Mouse (Mus musculus) CH12.LX (cell line): ENCODE results near the gene Bri3. TPM values are rescaled to one million over a fixed set of nuclear protein-coding genes. Genes with fewer than 3 reads are reported as not detected.

Source experiments
- DNase-seq: peaks from one replicate; pipeline ENCODE4 v3.0.0-alpha.2; 2013; ENCODE audit errors: extremely low read depth
- H3K27ac ChIP-seq: 2 replicates; pipeline ENCODE4 v1.5.1; 2012; ENCODE audit warnings: low read depth, mild to moderate bottlenecking, control low read depth, moderate library complexity; ENCODE audit not compliant: insufficient read depth
- H3K27me3 ChIP-seq: replicated peaks from 2 replicates; pipeline ENCODE3; 2012; ENCODE audit warnings: inconsistent platforms
- H3K36me3 ChIP-seq, 2 experiments: replicated peaks in 1 of 2; 2 replicates each; pipeline versions ENCODE3 to v1.6.1; 2012; ENCODE audit warnings: inconsistent platforms in 1 of 2, low read length in 1 of 2, mild to moderate bottlenecking in 1 of 2, mixed read lengths in 1 of 2, moderate library complexity in 1 of 2; ENCODE audit not compliant: control insufficient read depth in 1 of 2, insufficient read depth in 1 of 2
- H3K4me1 ChIP-seq, 2 experiments: 2 replicates each; pipeline ENCODE4 v1.6.1; 2012; ENCODE audit warnings: inconsistent platforms in 1 of 2, moderate library complexity in 1 of 2; ENCODE audit not compliant: insufficient read depth in 2 of 2, control insufficient read depth in 1 of 2
- H3K4me2 ChIP-seq: 2 replicates; pipeline ENCODE4 v1.6.1; 2012; ENCODE audit warnings: low read depth, mild to moderate bottlenecking, control low read depth; ENCODE audit not compliant: poor library complexity, insufficient read depth, severe bottlenecking
- H3K4me3 ChIP-seq, 3 experiments: fragments of 150-350 bp in 1 of 3; sonication (generic) in 1 of 3; replicated peaks in 1 of 3; 2 replicates each; pipeline versions ENCODE3 to v1.5.1; 2011 to 2012; ENCODE audit warnings: low read depth in 2 of 3, low read length in 2 of 3, mild to moderate bottlenecking in 2 of 3, moderate library complexity in 2 of 3, control low read depth in 1 of 3, improper control_type of control experiment in 1 of 3, inconsistent platforms in 1 of 3, mixed read lengths in 1 of 3; ENCODE audit not compliant: poor library complexity in 1 of 3
- H3K79me2 ChIP-seq: replicated peaks from 2 replicates; pipeline ENCODE4 v1.6.1; 2012; ENCODE audit warnings: mild to moderate bottlenecking, moderate library complexity; ENCODE audit not compliant: control insufficient read depth, poor library complexity, insufficient read depth, severe bottlenecking; ENCODE audit errors: extremely low read depth
- H3K9ac ChIP-seq: 2 replicates; pipeline ENCODE4 v1.6.1; 2012; ENCODE audit warnings: low read depth, mild to moderate bottlenecking, control low read depth, moderate library complexity; ENCODE audit not compliant: insufficient read depth
- H3K9me3 ChIP-seq: replicated peaks from 2 replicates; pipeline ENCODE3; 2012; ENCODE audit warnings: low read length, inconsistent platforms, mixed read lengths
- CHD1 ChIP-seq: IDR thresholded peaks from 2 replicates; pipeline ENCODE4 v1.6.1; 2012; ENCODE audit warnings: low read depth, low read length, improper control_type of control experiment, inconsistent platforms
- CHD2 ChIP-seq: IDR thresholded peaks from 2 replicates; pipeline ENCODE4 v1.6.1; 2011; ENCODE audit warnings: low read length, improper control_type of control experiment
- CTCF ChIP-seq, 2 experiments: IDR thresholded peaks in 1 of 2; conservative IDR thresholded peaks in 1 of 2; 2 replicates each; pipeline ENCODE4 v1.5.1; 2011 to 2012; ENCODE audit warnings: low read depth in 2 of 2, low read length in 2 of 2, improper control_type of control experiment in 1 of 2, inconsistent platforms in 1 of 2, mild to moderate bottlenecking in 1 of 2, moderate library complexity in 1 of 2
- E2F4 ChIP-seq: IDR thresholded peaks from 2 replicates; pipeline ENCODE4 v1.6.1; 2011; ENCODE audit warnings: low read depth, low read length, improper control_type of control experiment; ENCODE audit not compliant: insufficient replicate concordance
- HCFC1 ChIP-seq: IDR thresholded peaks from 2 replicates; pipeline ENCODE4 v1.6.1; 2012; ENCODE audit warnings: low read depth, mild to moderate bottlenecking, inconsistent platforms, low read length, improper control_type of control experiment
- IRF4 ChIP-seq: IDR thresholded peaks from 2 replicates; pipeline ENCODE4 v1.6.1; 2014; ENCODE audit warnings: low read depth, mild to moderate bottlenecking, inconsistent platforms, low read length, improper control_type of control experiment
- JUN ChIP-seq: IDR thresholded peaks from 2 replicates; pipeline ENCODE4 v1.6.1; 2011; ENCODE audit warnings: low read depth, mild to moderate bottlenecking, low read length, improper control_type of control experiment, moderate library complexity; ENCODE audit not compliant: insufficient read depth
- MAFK ChIP-seq: IDR thresholded peaks from 2 replicates; pipeline ENCODE4 v1.6.1; 2011; ENCODE audit warnings: low read length, improper control_type of control experiment; ENCODE audit not compliant: insufficient replicate concordance
- MAX ChIP-seq: IDR thresholded peaks from 2 replicates; pipeline ENCODE4 v1.6.1; 2011; ENCODE audit warnings: low read length, improper control_type of control experiment
- MAZ ChIP-seq: IDR thresholded peaks from 2 replicates; pipeline ENCODE4 v1.6.1; 2012; ENCODE audit warnings: low read depth, mild to moderate bottlenecking, inconsistent platforms, low read length, improper control_type of control experiment, moderate library complexity
- MEF2A ChIP-seq: IDR thresholded peaks from 2 replicates; pipeline ENCODE4 v1.6.1; 2014; ENCODE audit warnings: low read depth, mild to moderate bottlenecking, inconsistent platforms, low read length, improper control_type of control experiment, borderline replicate concordance
- NELFE ChIP-seq: IDR thresholded peaks from 2 replicates; pipeline ENCODE4 v1.6.1; 2011; ENCODE audit warnings: low read depth, low read length, improper control_type of control experiment
- NRF1 ChIP-seq: IDR thresholded peaks from 2 replicates; pipeline ENCODE4 v1.6.1; 2014; ENCODE audit warnings: low read depth, mild to moderate bottlenecking, inconsistent platforms, low read length, improper control_type of control experiment, moderate library complexity
- POLR2A ChIP-seq: IDR thresholded peaks from 2 replicates; pipeline ENCODE4 v1.6.1; 2011; ENCODE audit warnings: low read depth, mild to moderate bottlenecking, improper control_type of control experiment, low read length
- POLR2AphosphoS2 ChIP-seq: IDR thresholded peaks from 2 replicates; pipeline ENCODE4 v1.6.1; 2011; ENCODE audit warnings: low read depth, low read length, improper control_type of control experiment
- RAD21 ChIP-seq: IDR thresholded peaks from 2 replicates; pipeline ENCODE4 v1.6.1; 2011; ENCODE audit warnings: low read depth, mild to moderate bottlenecking, low read length, improper control_type of control experiment, moderate library complexity
- RCOR1 ChIP-seq: conservative IDR thresholded peaks from 2 replicates; pipeline ENCODE4 v1.6.1; 2012; ENCODE audit warnings: low read depth, mild to moderate bottlenecking, inconsistent platforms, low read length, improper control_type of control experiment
- SIN3A ChIP-seq: IDR thresholded peaks from 2 replicates; pipeline ENCODE4 v1.6.1; 2012; ENCODE audit warnings: low read length, improper control_type of control experiment, inconsistent platforms
- TBP ChIP-seq: conservative IDR thresholded peaks from 2 replicates; pipeline ENCODE4 v1.6.1; 2011; ENCODE audit warnings: low read depth, low read length, improper control_type of control experiment
- TCF12 ChIP-seq: IDR thresholded peaks from 2 replicates; pipeline ENCODE4 v1.6.1; 2014; ENCODE audit warnings: low read depth, mild to moderate bottlenecking, inconsistent platforms, low read length, improper control_type of control experiment
- UBTF ChIP-seq: IDR thresholded peaks from 2 replicates; pipeline ENCODE4 v1.6.1; 2012; ENCODE audit warnings: low read depth, mild to moderate bottlenecking, inconsistent platforms, low read length, improper control_type of control experiment, moderate library complexity
- USF1 ChIP-seq: IDR thresholded peaks from 2 replicates; pipeline ENCODE4 v1.6.1; 2014; ENCODE audit warnings: low read depth, mild to moderate bottlenecking, inconsistent platforms, low read length, improper control_type of control experiment
- USF2 ChIP-seq: conservative IDR thresholded peaks from 2 replicates; pipeline ENCODE4 v1.6.1; 2011; ENCODE audit warnings: low read depth, low read length, improper control_type of control experiment
- ZC3H11A ChIP-seq: IDR thresholded peaks from 2 replicates; pipeline ENCODE4 v1.6.1; 2012; ENCODE audit warnings: low read depth, mild to moderate bottlenecking, inconsistent platforms, low read length, improper control_type of control experiment
- ZMIZ1 ChIP-seq: IDR thresholded peaks from 2 replicates; pipeline ENCODE4 v1.6.1; 2012; ENCODE audit warnings: low read depth, mild to moderate bottlenecking, inconsistent platforms, low read length, improper control_type of control experiment
- dilution Hi-C: fragments of 300-500 bp; cut with MboI; formaldehyde crosslinking; loops from 2 replicates; pipeline ENCODE4 v1.14.3; 2020; ENCODE audit warnings: low sequenced_read_pairs; ENCODE audit not compliant: extremely low pct_unique_long_range_greater_than_20kb, extremely low pct_ligation_motif_present
- in situ Hi-C: fragments of 300-500 bp; cut with MboI; formaldehyde crosslinking; loops from 3 replicates; pipeline ENCODE4 v1.14.3; 2019; ENCODE audit warnings: low sequenced_read_pairs, low pct_ligation_motif_present, low pct_unique_long_range_greater_than_20kb, mixed read lengths
- polyA plus RNA-seq: library from polyadenylated mRNA; unstranded; fragments of >175 nt; gene quantifications from 2 replicates; pipeline ENCODE4 v1.2.1, GENCODE M21; 2012; ENCODE audit warnings: low read depth; ENCODE audit not compliant: insufficient read length
- total RNA-seq, 2 experiments: library from RNA; depleted of rRNA; stranded (reverse); fragments of 300-350 nt in 1 of 2; fragments of >200 nt in 1 of 2; gene quantifications; 2 replicates each; pipeline ENCODE4 v1.2.3; 2012 to 2014

The Bri3 gene
- total and polyA plus RNA-seq, 3 experiments, result 9.3 to 41.7 (median 20.3) TPM

GRCm38 (mm10) chr5:144270420-144270819 lies 26.2 kb downstream of the Bri3 start:
- dilution Hi-C loops, result no loop called here
- H3K9me3 ChIP-seq, result no peaks in the 10 kb centered on the region
- TF ChIP-seq SIN3A (no peak), MAX (no peak), MEF2A (no peak), MAZ (no peak), ZMIZ1 (no peak), TBP (no peak), MAFK (no peak), TCF12 (no peak), CTCF (conservative IDR thresholded peaks at IDR 0.05 in 1 of 2, IDR thresholded peaks at IDR 0.05 in 1 of 2; ENCODE audit: low read depth in 2 of 2, low read length in 2 of 2) (no peak), NRF1 (no peak), POLR2A (no peak), CHD2 (no peak), CHD1 (no peak), USF1 (no peak), E2F4 (no peak)
- TF ChIP-seq, all 38 proteins: peak for 0
- Histone ChIP-seq H3K4me3 (no peak overlapping the region), H3K9ac (no peak overlapping the region), H3K79me2 (no peaks in the 10 kb centered on the region), H3K4me1 (peaks cover 0 to 25% of the 10 kb centered on the region in 2 experiments; a peak in 2 of 4 replicates), H3K4me2 (no peak overlapping the region), H3K27me3 (no peaks in the 10 kb centered on the region), H3K27ac (no peak overlapping the region), H3K36me3 (peaks cover 0 to 43% of the 10 kb centered on the region in 2 experiments)
- in situ Hi-C loops, result no loop called here
- no peak for DNase-seq

DNA sequence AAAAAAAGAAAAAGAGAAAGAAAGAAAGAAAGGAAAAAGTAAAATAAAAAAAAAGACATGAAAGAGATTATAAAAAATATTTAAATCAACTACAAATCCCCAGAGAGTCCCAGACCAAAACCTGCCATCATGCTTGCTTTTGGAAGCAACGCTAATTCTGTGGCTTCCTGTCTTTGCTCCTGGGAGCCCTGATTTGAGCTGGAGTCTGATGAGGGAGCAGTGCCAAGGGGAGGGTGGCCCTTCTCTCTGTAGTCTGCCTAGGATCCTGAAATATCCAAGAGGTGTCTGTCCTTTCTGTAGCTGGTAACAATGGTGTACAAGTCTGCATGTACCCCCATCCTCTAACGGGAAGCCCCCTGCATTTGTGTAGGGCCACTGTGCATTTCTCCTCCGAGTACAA lies 26.9 kb downstream of the Bri3 start:
- DNase-seq, result no peak
- in situ Hi-C loops (no loop called here), dilution Hi-C loops (no loop called here)
- Histone ChIP-seq H3K27ac (no peak overlapping the region), H3K9me3 (no peaks in the 10 kb centered on the region), H3K9ac (no peak overlapping the region), H3K27me3 (no peaks in the 10 kb centered on the region), H3K4me2 (no peak overlapping the region), H3K79me2 (no peaks in the 10 kb centered on the region), H3K4me3 (no peak overlapping the region), H3K36me3 (peaks cover 0 to 38% of the 10 kb centered on the region in 2 experiments), H3K4me1 (peaks cover 0 to 29% of the 10 kb centered on the region in 2 experiments; a peak in 2 of 4 replicates)
- TF ChIP-seq ZC3H11A (no peak), POLR2AphosphoS2 (no peak), HCFC1 (no peak), MAX (no peak), CTCF (conservative IDR thresholded peaks at IDR 0.05 in 1 of 2, IDR thresholded peaks at IDR 0.05 in 1 of 2; ENCODE audit: low read depth in 2 of 2, low read length in 2 of 2) (no peak), RAD21 (no peak), IRF4 (no peak), NELFE (no peak), POLR2A (no peak), JUN (no peak), RCOR1 (no peak), MEF2A (no peak), USF2 (no peak), UBTF (no peak)
